Mouse (Mus musculus) retina, embryonic 14.5 days (tissue): Measurements from ENCODE around the gene Eif2b4.

Experiments used
- DNase-seq: peaks from one replicate; pipeline ENCODE4 v3.0.0-alpha.2; 2015; ENCODE audit warnings: low spot score

The Eif2b4 gene

DNA sequence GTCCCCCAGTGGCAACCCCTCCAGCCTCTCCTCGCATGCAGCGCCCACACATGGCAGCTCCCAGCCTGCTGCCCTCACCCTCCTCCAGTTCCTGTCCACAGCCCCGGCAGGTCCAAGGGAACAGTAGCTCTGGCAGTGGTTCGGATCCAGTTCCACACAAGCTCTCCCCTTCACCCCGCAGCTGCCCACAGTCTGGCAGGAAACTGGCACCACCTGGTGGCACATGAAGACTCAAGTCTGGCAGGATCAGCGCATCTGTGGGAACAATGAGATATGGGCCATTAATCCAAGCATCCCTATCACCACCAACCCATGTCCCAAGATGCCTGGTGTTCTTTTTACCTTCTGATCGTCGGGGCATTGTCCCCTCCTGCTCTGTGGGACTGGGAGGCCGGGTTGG lies 6.7 kb upstream of the Eif2b4 start:
- DNase-seq, result peak; percentile 16

DNA sequence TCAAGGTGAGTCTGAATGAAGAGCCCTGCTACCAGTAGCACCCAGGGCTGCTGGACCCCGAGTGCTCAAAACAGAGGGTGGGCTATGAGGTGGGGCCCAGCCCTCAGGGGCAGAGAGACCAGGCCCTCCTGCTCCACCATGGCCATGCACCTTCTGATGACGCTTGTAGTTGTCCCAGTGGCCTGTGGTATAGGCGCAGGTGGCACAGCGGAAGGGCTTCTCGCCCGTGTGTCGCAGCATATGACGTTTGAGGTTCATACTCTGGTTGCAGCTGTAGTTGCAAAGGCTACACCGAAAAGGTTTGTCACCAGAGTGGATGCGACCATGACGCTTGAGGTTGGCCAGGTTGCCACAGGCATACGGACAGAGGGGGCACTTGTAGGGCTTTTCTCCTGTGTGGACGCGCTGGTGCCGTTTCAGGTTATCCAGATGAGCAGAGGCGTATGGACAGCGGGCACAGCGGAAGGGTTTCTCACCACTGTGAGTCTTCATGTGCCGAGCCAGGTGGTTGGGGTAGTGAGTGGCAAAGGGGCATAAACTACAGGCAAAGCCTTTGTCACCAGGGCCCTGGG lies 6.2 kb upstream of the Eif2b4 start:
- DNase-seq, result no peak

DNA sequence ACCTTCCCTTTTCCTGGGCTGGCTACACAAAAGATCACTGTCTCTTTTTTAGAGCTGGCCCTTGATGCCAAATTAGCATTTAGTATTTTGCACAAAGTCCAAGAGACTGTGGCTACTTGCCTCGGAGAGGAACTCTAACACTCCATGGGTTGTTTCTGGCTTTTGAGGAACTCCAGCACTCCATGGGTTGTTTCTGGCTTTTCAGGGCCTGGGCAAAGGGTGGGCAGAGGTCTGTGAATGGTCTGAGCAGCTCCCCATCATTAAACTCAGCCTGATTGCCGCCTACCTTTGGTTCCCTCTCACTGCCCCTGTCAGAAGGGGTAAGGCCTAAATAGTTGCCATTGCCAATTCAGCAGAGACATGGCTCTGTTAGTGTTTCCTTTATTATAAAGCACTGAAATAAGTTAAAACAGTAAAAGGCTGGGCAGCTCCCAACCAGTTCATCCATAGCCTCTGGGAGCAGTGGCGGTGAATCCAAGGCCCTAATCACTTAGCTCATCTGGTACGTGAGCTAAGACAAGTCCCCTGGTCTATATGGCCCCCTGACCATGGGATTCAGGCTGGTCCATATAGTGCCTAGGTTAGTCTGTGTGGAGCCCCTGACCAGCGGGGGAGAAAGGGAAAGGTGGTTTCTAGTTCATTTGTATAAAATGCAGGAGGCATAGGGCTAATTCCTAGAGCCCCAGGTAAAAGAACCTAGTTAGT lies 5.5 kb upstream of the Eif2b4 start:
- DNase-seq, result no peak

DNA sequence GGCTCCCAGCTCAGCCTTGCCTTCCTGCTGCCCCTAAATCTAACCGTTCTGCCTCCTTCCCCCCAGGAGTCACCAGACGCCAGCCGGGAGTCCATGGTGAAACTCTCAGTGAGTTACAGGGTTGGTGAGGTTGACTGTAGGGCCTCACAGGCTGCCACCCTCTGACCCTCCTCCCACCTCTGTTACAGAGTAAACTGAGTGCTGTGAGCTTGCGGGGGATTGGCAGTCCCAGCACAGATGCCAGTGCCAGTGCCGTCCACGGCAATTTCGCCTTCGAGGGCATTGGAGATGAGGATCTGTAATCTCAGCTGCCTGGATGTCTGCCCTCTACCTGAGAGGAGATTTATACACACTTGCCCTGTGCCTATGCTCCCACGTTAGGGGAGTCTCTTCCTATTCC lies 4.9 kb upstream of the Eif2b4 start:
- no peak for DNase-seq

DNA sequence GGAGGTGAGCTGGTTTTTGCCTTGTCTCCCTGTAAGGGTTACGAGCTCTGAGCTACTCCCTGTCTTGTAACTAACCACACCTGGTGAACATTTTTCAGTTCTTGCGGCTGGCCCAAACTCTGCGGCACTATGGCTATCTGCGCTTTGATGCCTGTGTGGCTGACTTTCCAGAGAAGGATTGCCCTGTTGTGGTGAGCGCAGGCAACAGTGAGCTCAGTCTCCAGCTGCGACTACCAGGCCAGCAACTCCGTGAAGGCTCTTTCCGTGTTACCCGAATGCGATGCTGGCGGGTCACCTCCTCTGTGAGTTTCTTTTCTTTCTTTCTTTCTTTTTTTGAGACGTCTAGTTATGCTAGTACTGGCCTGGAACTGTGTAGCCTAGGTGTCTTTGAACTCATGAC lies 3.8 kb upstream of the Eif2b4 start:
- no peak for DNase-seq

DNA sequence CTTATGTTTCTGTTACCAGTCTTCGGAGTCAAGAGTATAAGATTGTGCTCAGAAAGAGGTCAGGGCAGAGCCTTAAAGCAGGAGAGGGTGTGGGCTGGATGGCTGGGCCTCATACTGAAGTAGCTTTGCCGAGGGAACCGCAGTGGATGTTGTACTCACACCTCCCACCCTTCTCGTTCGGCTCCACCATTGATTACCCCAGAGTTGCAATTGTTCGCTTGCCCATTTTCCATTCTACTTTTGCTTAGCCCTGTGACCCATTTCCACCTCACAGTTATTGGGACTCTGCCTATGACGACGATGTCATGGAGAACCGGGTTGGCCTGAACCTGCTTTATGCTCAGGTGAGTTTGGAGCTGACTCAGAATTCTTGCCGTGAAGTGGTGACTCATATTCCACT lies 3.0 kb upstream of the Eif2b4 start:
- no peak for DNase-seq

DNA sequence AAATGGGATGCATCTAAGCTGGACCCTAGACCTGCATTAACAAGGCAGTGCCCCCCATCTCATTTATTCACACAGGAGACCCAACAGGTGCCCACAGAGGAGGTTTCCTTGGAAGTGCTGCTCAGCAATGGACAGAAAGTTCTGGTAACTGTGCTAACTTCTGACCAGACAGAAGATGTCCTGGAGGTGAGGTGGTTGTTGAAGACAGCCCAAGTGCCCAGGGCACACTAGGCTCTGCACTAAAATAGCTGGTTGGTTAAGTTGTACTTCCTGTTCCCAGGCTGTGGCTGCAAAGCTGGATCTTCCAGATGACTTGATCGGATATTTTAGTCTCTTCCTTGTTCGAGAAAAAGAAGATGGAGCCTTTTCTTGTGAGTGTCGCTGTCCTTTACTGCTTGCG lies 2.4 kb upstream of the Eif2b4 start:
- DNase-seq, result no peak

DNA sequence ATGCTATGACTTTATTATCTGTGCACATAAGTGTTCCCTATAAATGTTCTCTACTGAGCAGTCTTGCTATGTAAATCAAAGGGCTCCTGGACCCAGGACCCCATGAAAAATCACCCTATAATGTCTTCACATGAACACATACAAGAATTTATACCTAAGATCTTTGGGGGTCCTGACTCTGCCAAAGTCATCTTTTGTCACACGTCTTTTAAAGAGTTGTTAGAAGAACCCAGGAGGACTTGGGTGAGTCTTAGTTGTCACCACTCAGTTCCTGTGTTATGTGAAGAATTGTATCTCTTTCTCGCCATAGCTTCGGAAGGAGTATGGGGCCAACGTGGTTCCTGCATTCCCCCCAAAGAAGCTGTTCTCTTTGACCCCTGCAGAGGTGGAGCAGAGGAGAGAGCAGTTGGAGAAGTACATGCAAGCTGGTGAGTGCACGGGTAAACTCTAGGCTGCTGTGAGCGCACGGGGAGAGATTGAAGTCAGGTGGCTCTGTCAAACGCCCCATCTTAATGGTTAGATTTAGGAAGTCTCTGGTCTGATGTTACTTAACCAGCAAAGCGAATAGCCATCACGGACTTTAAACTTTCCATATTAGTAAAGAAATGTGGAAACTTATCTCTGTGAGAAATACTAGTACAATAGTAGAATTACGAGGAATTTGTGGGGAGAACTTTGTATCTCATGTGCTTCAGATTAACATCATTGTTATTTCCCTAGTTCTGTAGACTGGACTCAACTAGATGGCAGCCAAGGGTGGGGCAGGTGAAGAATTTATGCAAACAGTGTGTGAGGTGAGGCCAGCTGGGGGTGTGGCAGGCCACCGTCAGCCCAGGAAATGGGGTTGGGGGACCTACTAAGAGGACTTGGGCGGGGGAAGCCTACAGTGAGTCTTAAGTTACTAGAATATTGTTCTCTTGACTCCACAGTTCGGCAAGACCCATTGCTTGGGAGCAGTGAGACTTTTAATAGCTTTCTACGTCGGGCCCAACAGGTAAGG lies 1.6 kb upstream of the Eif2b4 start:
- DNase-seq, result no peak

DNA sequence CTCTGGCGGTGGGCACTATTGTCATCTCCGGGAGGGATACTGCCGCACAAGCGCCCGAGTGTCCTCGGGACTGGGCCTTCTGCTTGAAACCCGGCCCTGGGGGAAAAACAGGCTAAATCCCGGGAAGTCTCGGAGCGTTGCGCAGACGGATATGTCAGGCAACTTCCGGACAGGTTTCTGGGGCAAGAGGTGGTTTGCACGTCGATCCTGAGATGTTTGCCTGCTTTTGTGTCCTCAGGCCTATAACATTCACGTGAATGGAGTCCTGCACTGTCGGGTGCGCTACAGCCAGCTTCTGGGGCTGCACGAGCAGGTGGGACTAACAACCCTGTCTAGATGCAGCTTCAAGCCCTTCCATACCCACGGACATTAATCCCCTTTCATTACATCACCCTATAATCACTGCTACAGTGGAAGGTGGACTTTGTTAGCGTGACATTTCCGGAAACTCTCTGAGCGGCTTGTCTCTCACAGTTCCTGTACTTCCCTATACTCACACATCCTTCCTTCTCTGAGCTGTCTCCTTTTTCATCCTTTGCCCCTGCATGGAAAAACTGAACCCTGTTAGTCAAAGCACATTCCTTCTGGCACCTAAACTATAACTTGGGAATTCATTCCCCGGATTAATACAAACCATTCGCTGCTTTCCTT lies 526 bp upstream of the Eif2b4 start:
- peak; percentile 15 for DNase-seq

DNA sequence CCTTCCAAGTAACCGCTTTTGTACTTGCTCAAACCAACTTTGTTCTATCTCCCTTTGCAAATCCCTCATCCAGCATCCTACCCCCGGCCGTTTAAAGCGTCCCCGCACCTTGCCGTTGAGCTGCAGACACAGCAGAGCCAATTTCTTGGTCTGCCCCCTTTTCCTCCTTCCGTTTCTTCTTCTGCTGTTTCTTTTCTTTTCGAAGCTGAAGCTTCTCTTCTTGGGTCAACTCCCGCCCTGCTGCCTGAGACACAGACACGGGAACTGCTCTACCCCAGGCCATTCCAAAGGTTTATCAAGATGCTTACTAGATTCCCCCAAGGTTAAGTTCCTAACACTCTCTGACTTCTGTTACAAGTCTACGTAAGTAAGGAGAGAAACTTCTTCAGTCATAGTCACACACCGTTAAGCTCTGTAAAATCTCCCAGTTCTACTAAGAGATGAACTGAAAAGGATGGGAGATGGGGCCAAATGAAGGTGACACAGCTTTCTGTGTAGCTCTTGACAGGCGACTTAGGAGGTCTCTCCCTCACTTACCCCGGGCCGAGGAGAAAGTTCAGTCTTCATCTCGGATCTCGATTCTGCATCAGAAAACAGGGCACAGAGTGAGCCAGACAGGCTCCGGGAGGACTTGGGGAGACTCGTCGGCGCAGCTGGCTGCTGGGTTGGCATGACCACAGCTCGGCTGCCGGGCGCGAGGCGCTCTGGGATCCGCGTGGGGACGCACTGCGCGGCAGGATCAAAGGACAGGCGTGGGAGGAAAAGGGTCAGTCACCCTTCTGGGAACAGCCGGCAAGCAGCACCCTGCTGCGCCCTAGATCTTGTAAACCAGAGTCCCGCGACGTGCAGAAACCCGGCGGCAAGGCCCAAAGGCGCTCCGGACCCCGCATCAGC lies 938 bp downstream of the Eif2b4 start:
- DNase-seq, result no peak

DNA sequence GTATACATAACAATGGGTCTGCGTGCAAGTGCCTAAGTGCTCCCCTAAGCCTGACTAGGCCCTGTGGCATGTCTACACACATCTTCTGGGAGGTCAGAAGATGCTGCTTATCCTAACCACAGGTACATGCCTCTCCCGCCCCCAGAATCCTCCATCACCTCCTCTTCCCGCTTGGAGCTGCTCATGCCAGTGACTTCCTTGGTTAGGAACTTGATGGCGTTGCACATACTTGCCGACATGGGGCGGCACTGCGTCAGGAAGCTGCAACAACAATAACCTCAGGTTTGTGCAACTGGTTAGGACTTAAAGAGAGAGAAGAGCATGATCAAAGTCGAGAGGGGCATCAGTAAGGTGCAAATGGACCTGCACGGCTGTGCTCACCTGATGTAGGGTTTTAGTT lies 3.0 kb downstream of the Eif2b4 start:
- DNase-seq, result no peak

DNA sequence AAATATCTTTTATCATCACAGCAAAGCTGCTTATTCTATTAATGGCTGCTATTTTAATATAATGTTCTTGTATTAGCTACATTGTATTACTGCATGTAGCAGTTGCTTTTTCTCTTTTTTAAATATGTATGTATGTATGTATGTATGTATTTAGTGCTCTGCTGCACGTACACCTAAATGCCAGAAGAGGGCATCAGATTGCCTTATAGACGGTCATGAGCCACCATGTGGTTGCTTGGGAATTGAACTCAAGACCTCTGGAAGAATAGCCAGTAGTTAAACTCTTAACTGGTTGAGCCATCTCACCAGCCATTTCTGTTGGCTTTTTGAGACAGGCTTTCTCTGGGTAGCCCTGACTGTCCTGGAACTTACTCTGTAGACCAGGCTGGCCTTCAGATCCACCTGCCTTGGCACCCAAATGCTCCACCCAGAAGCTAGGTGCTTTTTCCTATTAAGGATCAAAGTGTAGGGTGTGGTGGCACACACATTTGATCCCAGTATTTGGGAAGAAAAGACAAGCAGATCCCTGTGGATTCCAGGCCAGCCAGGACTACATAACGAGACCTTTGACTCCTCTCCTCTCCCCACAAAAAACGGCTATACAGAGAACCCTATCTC lies 4.9 kb downstream of the Eif2b4 start:
- DNase-seq, result peak; percentile 40

DNA sequence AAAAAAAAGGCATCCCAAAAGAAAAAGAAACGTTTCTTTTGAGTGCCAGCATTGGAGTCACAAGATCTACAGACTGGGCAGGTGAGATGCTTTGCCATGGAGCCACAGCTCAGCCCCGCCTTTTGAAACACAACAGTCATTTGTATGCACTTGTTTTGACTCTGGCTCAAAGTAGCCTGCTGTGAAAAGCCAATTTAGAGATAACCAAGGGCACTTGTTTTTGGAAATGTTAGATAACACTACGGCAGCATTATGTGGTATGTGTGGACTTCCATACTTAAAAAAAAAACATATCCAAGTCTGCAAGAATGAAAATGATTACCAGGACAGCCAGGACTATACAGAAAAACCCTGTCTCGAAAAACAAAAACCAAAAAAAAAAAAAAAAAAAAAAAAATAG lies 9.6 kb downstream of the Eif2b4 start:
- DNase-seq, result no peak

DNA sequence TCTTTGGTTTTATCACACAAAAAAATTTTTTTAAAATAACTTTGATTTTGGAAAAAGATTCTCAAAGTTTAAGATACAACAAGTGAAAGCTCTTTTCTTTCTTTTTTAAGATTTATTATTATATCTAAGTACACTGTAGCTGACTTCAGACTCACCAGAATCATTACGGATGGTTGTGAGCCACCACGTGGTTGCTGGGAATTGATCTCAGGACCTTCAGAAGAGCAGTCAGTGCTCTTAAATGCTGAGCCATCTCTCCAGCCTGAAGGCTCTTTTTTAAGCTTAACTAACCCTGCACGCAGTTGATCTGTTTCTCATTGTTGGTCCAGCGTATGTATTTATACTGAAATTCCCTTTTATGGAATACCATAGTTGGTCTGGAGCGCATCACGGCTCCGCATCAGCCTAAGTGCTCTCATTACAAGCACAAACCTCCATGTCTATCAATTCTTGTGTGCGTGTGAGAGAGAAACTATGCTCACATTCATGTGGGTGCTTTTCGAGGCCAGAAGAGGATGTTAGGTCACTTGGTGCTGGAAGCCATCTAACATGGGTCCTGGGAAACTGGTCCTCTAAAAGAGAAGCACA lies 12.0 kb downstream of the Eif2b4 start:
- DNase-seq, result no peak

DNA sequence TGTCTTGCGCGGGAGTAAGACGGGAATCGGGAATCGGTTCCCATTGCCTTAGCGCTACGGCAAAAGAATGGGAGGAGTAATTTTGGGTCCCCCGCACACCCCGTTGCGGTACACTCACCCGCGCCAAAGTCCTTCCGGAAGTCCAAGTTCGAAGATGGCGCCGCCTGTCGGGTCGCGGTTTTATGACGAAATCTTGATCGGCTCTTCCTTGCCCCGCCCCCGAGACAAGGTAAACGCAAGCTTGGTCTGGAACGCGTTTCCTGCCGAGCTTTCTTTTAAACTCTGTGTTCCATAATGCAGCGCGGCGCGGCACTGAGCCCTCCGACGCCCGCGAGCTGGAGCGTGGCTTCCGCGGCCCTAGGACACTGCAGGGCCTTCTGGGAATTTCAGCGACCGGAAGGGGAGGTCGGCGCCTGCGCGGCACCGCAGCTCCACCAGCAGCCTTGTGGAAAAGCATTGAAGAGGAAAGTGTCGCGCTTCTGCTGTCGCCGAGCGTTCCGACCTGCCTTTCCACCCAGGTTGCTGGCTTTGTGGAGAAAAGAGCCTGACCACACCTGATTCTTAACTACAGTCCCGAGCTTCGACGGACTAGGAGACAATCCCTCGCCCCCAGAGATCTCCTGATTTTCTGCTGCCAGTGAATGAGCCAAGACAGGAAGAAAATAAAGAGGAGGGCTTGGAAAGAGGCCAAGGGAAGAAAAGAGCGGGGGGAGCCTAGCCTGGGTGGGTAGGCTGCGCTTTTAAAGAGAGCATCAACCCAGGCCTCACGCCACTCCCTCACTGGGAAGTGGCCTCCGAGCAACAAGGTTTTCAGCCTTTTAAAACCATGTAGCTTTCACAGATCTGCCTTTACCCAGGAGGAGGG lies 13.2 kb downstream of the Eif2b4 start, which contains the start of the genes Gm29609 and Gtf3c2:
Gene Gm29609 (minus strand): TSS at position 146 of the 865 bp plus-strand sequence.
Gene Gtf3c2 (minus strand): TSS at position 379 of the 865 bp plus-strand sequence.
- peak; percentile 95 for DNase-seq

DNA sequence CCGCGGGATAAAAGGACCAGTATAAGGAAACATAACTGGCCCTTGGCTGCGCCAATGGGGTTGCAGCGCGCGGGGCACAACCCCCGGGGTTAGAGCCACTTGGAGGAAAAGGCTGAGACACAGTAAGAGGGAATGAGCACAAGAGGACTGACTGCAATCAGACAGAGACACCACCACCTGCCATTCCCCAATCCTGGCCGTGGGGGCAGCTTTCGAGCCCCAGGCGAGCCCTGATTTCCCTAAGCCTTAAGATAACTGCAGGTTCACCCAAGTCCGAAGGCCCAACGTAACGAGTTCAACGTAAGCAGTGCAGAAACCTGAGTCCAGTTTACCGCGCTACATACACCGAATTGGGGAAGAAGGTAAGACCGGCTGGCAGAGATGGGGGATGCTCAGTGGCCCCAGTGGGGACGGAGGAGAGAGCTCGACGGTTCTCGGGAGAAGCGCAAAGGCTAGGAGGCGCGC lies 13.9 kb downstream of the Eif2b4 start:
- DNase-seq, result peak; percentile 24

DNA sequence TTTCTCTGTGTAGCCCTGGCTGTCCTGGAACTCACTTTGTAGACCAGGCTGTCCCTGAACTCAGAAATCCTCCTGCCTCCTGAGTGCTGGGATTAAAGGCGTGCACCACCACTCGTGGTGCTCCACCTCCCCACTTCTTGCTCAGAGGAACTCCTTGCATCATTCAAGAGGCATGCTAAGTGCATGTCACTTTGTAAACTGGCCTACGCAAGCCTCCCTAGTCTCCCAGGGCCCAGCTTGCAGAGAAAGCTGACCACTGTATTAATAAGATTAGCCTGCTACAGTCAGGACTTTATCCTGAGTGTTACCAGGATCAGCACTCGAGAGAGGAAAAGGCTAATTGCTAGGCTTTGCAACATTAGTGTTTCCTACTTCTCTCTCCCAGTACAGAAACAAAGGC lies 24.6 kb downstream of the Eif2b4 start:
- no peak for DNase-seq

DNA sequence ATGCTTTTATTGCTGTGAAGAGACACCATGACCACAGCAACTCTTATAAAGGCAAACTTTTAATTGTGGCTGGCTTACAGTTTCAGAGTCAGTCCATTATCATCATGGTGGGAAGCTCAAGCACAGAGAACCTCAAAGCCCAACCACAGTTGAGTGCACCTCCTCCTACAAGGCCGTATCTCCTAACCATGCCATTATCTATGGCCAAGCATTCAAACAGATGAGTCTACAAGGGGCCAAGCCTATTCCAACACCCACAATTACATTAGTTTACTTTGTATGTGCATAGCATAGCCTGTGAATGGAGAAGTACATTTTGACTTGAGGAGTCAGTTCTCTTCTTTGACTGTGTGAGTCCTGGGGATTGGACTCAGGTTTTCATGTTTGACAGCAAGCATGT lies 28.4 kb downstream of the Eif2b4 start:
- no peak for DNase-seq

DNA sequence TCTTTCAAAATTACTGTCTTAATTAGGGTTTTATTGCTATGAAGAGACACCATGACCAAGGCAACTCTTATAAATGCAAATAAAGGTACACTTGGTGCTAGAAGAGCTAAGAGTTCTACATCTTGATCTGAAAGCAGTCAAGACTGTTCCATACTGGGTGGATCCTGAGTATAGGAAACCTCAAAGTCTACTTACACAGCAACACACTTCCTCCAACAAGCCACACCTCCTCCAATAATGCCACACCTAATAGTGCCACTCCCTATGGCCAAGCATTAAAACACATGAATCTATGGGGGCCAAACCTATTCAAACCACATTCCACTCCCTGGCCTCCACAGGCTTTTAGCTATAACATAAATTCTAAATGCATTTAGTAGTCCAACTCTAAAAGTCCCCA lies 30.8 kb downstream of the Eif2b4 start:
- no peak for DNase-seq
